Mouse (Mus musculus) forebrain, postnatal 0 days (tissue): ENCODE results near the gene Cbl. TPM values are rescaled to one million over a fixed set of nuclear protein-coding genes. Genes with fewer than 3 reads are reported as not detected.
"Not testable (repeated sequence)": the region's sequence is repeated elsewhere in the genome, so short reads cannot be mapped to it uniquely, and the experiment has no call there.

Experiments
- ATAC-seq: fragments of 200-750 bp; cut with Nextera tagmentation; 2 replicates; pipeline ENCODE4 v1.8.0; 2017; ENCODE audit warnings: mild to moderate bottlenecking, moderate library complexity
- DNase-seq: peaks from one replicate; pipeline ENCODE4 v3.0.0-alpha.2; 2015
- H3K27ac ChIP-seq: fragments of 300-500 bp; sonication (generic); 2 replicates; pipeline ENCODE4 v1.5.1; 2014; ENCODE audit warnings: low read depth, mild to moderate bottlenecking, antibody characterized with exemption, low read length, moderate library complexity, mixed read lengths
- H3K27me3 ChIP-seq: fragments of 300-500 bp; sonication (generic); 2 replicates; pipeline ENCODE4 v1.6.1; 2014; ENCODE audit warnings: mild to moderate bottlenecking, low read length, mixed read lengths; ENCODE audit not compliant: insufficient read depth
- H3K36me3 ChIP-seq: fragments of 300-500 bp; sonication (generic); 2 replicates; pipeline ENCODE4 v1.6.1; 2014; ENCODE audit warnings: mild to moderate bottlenecking, moderate library complexity; ENCODE audit not compliant: insufficient read depth
- H3K4me1 ChIP-seq: fragments of 300-500 bp; sonication (generic); 2 replicates; pipeline ENCODE4 v1.6.1; 2014; ENCODE audit warnings: antibody characterized with exemption; ENCODE audit not compliant: insufficient read depth
- H3K4me2 ChIP-seq: fragments of 300-500 bp; sonication (generic); 2 replicates; pipeline ENCODE4 v1.6.1; 2014; ENCODE audit warnings: low read depth, mild to moderate bottlenecking, moderate library complexity
- H3K4me3 ChIP-seq: fragments of 300-500 bp; sonication (generic); 2 replicates; pipeline ENCODE4 v1.5.1; 2014; ENCODE audit warnings: low read depth, low read length, mixed read lengths
- H3K9ac ChIP-seq: fragments of 300-500 bp; sonication (generic); 2 replicates; pipeline ENCODE4 v1.6.1; 2014; ENCODE audit warnings: mild to moderate bottlenecking
- H3K9me3 ChIP-seq: fragments of 300-500 bp; sonication (generic); 2 replicates; pipeline ENCODE4 v1.6.1; 2016; ENCODE audit warnings: low read length
- CTCF ChIP-seq: sonication (generic); IDR thresholded peaks from 2 replicates; pipeline ENCODE4 v1.5.1; 2016; ENCODE audit warnings: antibody characterized with exemption, control low read depth, low read depth
- WGBS: fragments of 180-500 bp; shearing (Covaris S2); extraction: QIAGEN DNeasy Blood & Tissue Kit; methylation state at CpG from one replicate; pipeline ENCODE4 v1.1.7; 2014; 5-methylcytosine and 5-hydroxymethylcytosine counted together
- polyA plus RNA-seq: library from polyadenylated mRNA; unstranded; fragments of >200 nt; fragmentation: Nextera tagmentation; extraction: Ambion mirVana; gene quantifications from 2 replicates; pipeline ENCODE4 v1.2.1, GENCODE M21; 2015
- total RNA-seq: library from RNA; depleted of rRNA; stranded (reverse); fragments of >200 nt; gene quantifications from 2 replicates; pipeline ENCODE4 v1.2.3, GENCODE M21; 2014

Cbl gene
- total and polyA plus RNA-seq, 2 experiments from 2014 or later: 14.4 to 24.4 TPM

- ATAC-seq: no peak
- no peak for TF ChIP-seq CTCF
- Histone ChIP-seq H3K4me1 (peaks cover 11% of the 10 kb centered on the region; the same call in 1 of the 2 replicates), H3K4me2 (no peak overlapping the region), H3K27me3 (no peaks in the 10 kb centered on the region), H3K9ac (no peak overlapping the region), H3K36me3 (no peaks in the 10 kb centered on the region), H3K27ac (no peak overlapping the region), H3K9me3 (no peaks in the 10 kb centered on the region), H3K4me3 (no peak overlapping the region)
- 94% methylated on average over 2 of the region's 2 CpGs for whole genome bisulfite sequencing
- no peak for DNase-seq
Observed at GRCm38 (mm10) chr9:44114453-44114852, 119.4 kb downstream of the Cbl start.

- H3K27me3 ChIP-seq: no peaks in the 10 kb centered on the region
- no peak within 1 kb of the TSS for H3K27ac ChIP-seq
- peak within 1 kb of the TSS; percentile 57 for H3K9ac ChIP-seq
- no peaks in the 10 kb centered on the region for H3K36me3 ChIP-seq
- peak; percentile 98 for DNase-seq
- peaks cover 20% of the 10 kb centered on the region; the same call in 1 of the 2 replicates for H3K4me1 ChIP-seq
- peak within 1 kb of the TSS; percentile 53 for H3K4me2 ChIP-seq
- under 1% methylated on average over 48 of the region's 51 CpGs for WGBS
- no peaks in the 10 kb centered on the region for H3K9me3 ChIP-seq
- ATAC-seq: peak; percentile 98
- no peak for TF ChIP-seq CTCF
- H3K4me3 ChIP-seq: peak within 1 kb of the TSS; percentile 66
Observed at GRCm38 (mm10) chr9:44113105-44113789, 120.6 kb downstream of the Cbl start, which contains the start of the genes Gm49380 and Rnf26. Gm49380 (minus strand) TSS chr9:44113500. Rnf26 (minus strand) TSS chr9:44113517.

- not testable (repeated sequence) for H3K9ac ChIP-seq, DNase-seq, ATAC-seq, H3K27ac ChIP-seq, H3K4me3 ChIP-seq, H3K27me3 ChIP-seq, H3K9me3 ChIP-seq, H3K36me3 ChIP-seq
- H3K4me1 ChIP-seq: peaks cover 33% of the 10 kb centered on the region; the same call in 1 of the 2 replicates
- 64% methylated on average over 8 of the region's 12 CpGs for WGBS
- H3K4me2 ChIP-seq: peak overlapping the region; percentile 53; the same call in 1 of the 2 replicates
Observed at GRCm38 (mm10) chr9:44111909-44112308, 121.9 kb downstream of the Cbl start.

GRCm38 (mm10) chr9:44109360-44110095 is 124.3 kb downstream of the Cbl start:
- peak overlapping the region; percentile 3; the same call in 1 of the 2 replicates for H3K9ac ChIP-seq
- WGBS: 30% methylated on average over 9 of the region's 9 CpGs
- no peak for ATAC-seq
- H3K4me2 ChIP-seq: peak overlapping the region; percentile 25
- H3K27ac ChIP-seq: no peak overlapping the region
- peak; percentile 83 for TF ChIP-seq CTCF
- peaks cover 34% of the 10 kb centered on the region; the same call in 1 of the 2 replicates for H3K4me1 ChIP-seq
- no peaks in the 10 kb centered on the region for H3K9me3 ChIP-seq
- peak; percentile 84 for DNase-seq
- no peak overlapping the region for H3K4me3 ChIP-seq
- H3K27me3 ChIP-seq: no peaks in the 10 kb centered on the region
- no peaks in the 10 kb centered on the region for H3K36me3 ChIP-seq

GRCm38 (mm10) chr9:44108269-44109055 is 125.4 kb downstream of the Cbl start:
- no peak for TF ChIP-seq CTCF
- Histone ChIP-seq H3K27me3 (no peaks in the 10 kb centered on the region), H3K9ac (peak overlapping the region; percentile 31; the same call in 1 of the 2 replicates), H3K4me1 (peaks cover 34% of the 10 kb centered on the region; the same call in 1 of the 2 replicates), H3K27ac (no peak overlapping the region), H3K4me2 (peak overlapping the region; percentile 37), H3K36me3 (no peaks in the 10 kb centered on the region), H3K9me3 (no peaks in the 10 kb centered on the region), H3K4me3 (no peak overlapping the region)
- ATAC-seq (no peak), DNase-seq (no peak)
- 73% methylated on average over 31 of the region's 31 CpGs for WGBS

- Histone ChIP-seq H3K9ac (peak overlapping the region; percentile 31; the same call in 1 of the 2 replicates), H3K4me3 (no peak overlapping the region), H3K27ac (peak overlapping the region; percentile 69), H3K9me3 (no peaks in the 10 kb centered on the region), H3K36me3 (no peaks in the 10 kb centered on the region), H3K27me3 (no peaks in the 10 kb centered on the region), H3K4me2 (peak overlapping the region; percentile 37), H3K4me1 (peaks cover 34% of the 10 kb centered on the region; the same call in 1 of the 2 replicates)
- WGBS: 34% methylated on average over 25 of the region's 25 CpGs
- DNase-seq (no peak), ATAC-seq (peak; percentile 45)
- TF ChIP-seq CTCF: peak; percentile 51
Observed at GRCm38 (mm10) chr9:44107557-44108179, 126.2 kb downstream of the Cbl start.
